Mouse (Mus musculus) splenic B cell, adult 2 months (primary cell): ENCODE results near the gene Ubald1.

Experiments used
- DNase-seq: peaks from one replicate; pipeline ENCODE4 v3.0.0-alpha.2; 2011; ENCODE audit warnings: low read depth, low spot score
- H3K27me3 ChIP-seq: 2 replicates; pipeline ENCODE4 v1.6.1; 2012; ENCODE audit warnings: mild to moderate bottlenecking, low read length, moderate library complexity, mixed read lengths; ENCODE audit not compliant: control insufficient read depth, poor library complexity, insufficient read depth, severe bottlenecking
- H3K36me3 ChIP-seq: 2 replicates; pipeline ENCODE4 v1.6.1; 2012; ENCODE audit warnings: mild to moderate bottlenecking, low read length, moderate library complexity, mixed read lengths; ENCODE audit not compliant: control insufficient read depth, poor library complexity, insufficient read depth, severe bottlenecking

The Ubald1 gene

DNA sequence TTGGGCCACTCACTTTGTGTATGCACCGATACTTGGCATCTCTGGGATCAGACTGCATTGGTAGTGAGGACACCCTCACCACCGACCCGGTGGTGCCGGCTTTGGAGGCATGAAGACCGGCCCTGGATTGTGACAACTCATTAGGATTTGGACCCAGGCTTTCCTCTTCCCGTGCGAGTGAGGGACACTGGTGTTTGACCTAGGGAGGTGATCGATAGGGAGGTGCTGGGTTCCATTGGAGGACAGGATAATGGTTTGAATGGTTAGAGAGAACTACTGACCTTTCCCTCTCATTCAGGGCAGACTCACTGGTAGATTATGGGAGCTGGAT is 6.5 kb upstream of the Ubald1 start:
- no peaks in the 10 kb centered on the region for H3K27me3 ChIP-seq
- no peaks in the 10 kb centered on the region; the same call in 1 of the 2 replicates for H3K36me3 ChIP-seq
- no peak for DNase-seq

DNA sequence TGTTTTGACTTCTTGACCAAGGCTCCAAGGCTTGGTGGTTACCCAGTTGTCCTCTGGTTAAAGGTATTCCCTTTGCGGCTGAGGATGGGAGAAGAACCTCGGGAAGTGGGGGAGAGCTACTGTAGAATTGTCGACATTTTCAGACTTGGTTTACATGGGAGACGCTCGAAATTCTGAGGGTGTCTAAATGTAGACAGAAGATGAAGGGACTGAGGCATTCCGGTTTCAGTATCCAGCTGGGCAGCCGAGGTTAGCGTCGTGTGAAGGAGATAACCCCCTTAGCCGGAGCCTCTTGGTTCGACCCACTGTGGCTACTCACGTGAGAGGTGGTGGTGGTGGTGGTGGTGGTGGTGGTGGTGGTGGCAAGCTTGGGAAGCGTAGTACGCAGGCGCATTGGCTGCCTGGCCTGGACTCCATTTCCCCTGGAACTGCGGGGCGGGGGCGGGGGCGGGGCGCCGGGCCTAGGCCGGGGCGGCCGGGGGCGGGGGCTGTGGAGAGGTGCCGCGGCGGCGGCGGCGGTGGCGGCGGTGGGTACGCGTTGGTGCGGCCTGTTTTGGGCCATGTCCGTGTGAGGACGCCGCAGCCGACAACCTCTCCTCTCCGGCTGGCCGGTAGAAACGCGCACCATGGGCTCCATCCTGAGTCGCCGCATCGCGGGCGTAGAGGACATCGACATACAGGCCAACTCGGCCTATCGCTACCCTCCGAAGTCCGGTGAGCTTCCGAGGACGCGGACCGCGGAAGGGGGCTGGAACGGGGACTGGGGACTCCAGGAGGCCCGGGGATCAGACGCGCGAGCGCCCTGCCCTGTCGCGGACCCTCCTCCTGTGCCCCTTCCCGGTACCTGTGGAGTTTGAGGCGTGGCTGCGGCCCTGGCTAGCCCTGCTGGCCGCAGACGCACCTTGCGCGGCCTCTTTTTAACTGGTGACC is 5.9 kb upstream of the Ubald1 start, which contains the start of gene Mgrn1:
Mgrn1 (plus strand) TSS at position 490 of the 930 bp plus-strand sequence.
- DNase-seq, result peak; percentile 90
- Histone ChIP-seq H3K27me3 (no peaks in the 10 kb centered on the region), H3K36me3 (no peaks in the 10 kb centered on the region)

DNA sequence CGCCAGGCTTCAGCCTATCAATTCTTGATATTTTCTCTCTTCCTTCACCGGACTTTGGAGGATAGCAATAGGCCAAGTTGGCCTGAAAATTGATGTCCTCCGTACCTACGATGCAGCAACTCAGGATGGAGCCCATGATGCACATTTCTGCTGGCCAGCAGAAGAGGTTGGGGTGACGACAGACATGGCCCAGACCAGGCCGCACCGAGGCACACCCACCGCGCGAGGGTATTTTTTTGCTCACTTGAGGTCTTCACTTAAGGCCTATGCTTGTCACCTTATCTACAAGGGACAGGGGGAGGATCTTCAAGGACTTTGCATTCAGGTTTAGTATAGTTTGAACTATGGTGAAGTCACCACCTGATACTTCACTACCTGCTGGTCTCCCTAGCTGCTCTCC is 4.8 kb upstream of the Ubald1 start:
- H3K36me3 ChIP-seq, result no peaks in the 10 kb centered on the region
- no peak for DNase-seq
- no peaks in the 10 kb centered on the region for H3K27me3 ChIP-seq

DNA sequence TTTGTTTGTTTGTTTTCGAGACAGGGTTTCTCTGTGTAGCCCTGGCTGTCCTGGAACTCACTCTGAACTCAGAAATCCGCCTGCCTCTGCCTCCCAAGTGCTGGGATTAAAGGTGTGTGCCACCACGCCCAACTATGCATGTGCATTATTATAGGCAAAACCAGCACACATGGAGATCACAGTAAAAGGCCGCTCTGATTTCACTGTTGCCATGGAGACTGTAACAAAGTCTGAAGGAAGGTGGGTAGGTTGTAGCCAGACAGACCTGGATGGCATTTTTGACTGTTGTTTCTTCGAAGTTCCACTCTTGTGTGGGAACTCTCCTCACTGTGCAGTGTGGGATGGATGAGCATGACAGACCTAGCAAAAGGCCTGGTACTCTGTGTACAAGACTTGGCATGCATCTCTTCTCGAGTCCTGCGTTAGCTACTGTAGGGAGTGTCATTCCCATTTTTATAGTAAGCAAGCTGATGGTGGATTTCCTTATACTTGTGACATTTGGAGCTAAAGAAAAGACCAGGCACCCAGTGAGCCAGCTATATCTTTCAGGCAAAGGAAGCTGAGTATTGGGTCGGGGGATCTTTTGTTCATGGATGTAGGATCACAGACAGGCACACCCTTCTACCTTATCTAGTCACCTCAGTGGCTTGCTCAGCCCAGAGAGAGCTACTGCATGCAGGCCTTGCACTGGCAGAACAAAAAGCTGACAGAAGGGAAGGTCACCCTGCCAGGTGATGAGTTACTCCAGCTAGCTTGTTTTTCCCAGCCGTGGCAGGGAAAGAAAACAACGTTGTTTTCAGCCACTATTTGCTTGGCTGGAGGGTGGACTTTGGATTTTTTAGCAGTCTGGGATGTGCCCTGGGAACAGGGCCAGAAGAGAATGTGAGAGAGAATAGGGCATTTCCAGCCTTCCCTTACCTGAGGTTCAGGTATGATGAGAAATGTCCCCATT is 1.6 kb upstream of the Ubald1 start:
- DNase-seq, result peak; percentile 49
- no peaks in the 10 kb centered on the region for H3K27me3 ChIP-seq
- H3K36me3 ChIP-seq, result no peaks in the 10 kb centered on the region

DNA sequence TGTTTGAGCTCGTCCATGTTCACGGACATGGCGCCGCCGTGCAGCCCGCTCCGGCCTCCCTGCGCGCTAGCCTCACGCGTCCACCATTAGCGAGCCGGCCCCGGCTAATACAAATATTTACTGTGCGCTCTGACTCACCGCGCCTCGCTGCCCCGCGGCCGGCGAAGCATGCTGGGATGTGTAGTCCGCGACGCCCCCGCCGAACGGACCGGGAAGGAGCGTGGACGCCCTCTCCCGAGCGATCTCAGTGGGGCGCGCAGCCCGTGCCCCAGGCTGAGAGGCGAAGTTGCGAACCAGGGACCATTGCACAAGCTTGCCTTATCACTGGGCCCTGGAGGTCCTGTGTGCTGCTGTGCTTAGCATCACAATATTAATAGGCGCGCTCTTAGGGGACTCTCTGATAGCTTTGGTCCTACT is 399 bp downstream of the Ubald1 start:
- DNase-seq, result peak; percentile 84
- H3K36me3 ChIP-seq, result peaks cover 3% of the 10 kb centered on the region; the same call in 1 of the 2 replicates

DNA sequence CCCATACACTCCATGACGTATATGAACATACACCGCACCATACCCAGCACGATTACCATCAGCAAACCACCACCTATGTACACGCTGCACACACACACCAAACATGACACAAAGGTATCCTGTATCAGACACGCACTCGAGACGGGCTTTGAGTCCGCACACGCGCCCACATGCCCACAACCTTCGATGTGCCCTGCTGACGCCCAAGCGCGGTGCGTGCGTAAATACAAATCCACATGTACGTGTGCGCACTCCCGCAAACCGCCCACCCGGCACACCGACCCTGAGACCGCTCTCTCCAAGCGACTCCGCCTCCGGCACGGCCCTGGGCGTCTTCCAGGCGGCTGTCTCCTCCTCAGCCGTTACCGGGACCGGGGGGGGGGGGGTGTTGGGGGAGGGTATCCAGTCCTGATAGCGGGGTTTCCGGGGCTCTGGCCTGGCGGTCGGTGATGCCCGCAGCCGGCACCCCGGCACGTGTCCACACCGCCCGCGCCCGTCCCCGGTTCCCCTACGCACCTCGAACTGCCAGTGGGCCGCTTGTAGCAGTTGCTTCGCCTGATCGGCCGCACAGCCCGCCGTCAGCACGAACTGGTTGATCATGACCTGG is 911 bp downstream of the Ubald1 start:
- Histone ChIP-seq H3K36me3 (peaks cover 3% of the 10 kb centered on the region; the same call in 1 of the 2 replicates), H3K27me3 (no peaks in the 10 kb centered on the region)
- peak; percentile 84 for DNase-seq

More for the DNA sequence above, 399 bp downstream of the Ubald1 start:
- no peaks in the 10 kb centered on the region for H3K27me3 ChIP-seq

DNA sequence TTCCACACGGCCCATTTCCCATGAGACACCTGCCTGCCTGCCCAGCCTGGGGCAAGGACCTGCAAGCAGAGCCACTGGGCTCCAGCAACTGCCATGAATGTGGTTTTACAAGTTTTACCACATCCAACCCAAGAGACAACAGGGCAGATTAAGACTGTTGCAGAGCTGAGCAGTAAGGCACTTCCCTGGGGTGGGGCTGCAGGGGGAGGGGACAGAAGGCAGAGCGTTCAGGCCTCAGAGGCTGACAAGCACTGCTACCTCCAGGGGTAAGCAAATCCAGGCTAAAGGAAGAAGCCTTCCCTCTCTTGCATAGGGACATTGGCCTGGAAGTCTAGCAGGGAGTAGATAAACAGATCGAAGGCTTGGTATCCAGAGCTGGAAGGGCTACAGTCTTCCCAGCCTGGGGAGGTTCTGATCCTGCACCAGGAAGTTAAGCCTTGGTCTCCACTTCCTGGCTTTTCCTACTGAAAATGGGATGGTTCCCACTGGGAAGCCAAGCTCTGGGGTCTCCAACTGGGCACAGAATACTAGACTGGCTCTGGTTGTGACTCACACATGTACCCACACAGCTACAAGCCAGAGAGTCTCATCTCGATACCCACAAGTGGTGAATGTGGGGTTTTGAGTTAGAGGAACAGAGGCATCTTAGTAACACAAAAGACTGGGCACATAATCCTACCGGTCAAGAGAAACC is 1.8 kb downstream of the Ubald1 start:
- Histone ChIP-seq H3K36me3 (peaks cover 4% of the 10 kb centered on the region; the same call in 1 of the 2 replicates), H3K27me3 (no peaks in the 10 kb centered on the region)
- DNase-seq, result peak; percentile 47

DNA sequence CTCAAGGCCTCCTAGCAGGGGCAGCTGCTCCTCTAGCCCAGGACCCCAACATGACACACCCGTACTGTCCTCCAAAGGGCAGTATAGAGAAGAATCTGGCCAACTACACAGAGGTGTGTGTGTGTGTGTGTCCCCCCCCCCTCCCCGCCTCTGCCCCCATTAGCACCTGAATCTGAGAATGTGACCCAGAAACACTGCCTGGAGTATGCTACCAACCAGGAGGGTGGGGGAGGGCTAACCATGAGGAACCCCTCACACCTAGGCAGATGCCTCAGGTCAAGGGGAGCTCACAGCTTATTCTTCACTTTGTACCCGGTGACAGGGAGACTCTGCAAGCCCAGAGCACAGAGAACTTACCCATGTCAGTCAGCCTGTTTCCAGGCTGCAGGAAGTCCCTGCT is 2.4 kb downstream of the Ubald1 start:
- DNase-seq, result no peak
- Histone ChIP-seq H3K27me3 (no peaks in the 10 kb centered on the region), H3K36me3 (peaks cover 5% of the 10 kb centered on the region; the same call in 1 of the 2 replicates)

DNA sequence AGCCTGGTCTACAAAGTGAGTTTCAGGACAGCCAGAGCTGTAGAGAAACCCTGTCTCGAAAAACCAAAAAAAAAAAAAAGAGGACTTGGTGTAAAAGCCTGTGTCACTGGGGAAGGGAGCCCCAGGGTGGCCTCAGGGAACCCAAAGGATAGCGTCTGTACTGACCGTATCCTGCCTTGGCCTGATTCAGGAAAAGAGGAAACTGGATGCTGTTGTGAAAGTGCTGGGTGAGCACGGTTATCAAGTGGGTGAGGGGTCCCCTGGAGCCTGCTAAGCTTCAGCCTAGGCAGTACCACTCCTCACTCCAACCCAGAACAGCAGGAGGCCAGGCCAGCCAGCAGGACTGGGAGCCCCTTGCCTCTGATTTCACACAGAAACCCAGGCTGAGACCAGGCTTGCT is 2.9 kb downstream of the Ubald1 start:
- H3K36me3 ChIP-seq, result peaks cover 5% of the 10 kb centered on the region; the same call in 1 of the 2 replicates
- no peak for DNase-seq
- H3K27me3 ChIP-seq, result no peaks in the 10 kb centered on the region

DNA sequence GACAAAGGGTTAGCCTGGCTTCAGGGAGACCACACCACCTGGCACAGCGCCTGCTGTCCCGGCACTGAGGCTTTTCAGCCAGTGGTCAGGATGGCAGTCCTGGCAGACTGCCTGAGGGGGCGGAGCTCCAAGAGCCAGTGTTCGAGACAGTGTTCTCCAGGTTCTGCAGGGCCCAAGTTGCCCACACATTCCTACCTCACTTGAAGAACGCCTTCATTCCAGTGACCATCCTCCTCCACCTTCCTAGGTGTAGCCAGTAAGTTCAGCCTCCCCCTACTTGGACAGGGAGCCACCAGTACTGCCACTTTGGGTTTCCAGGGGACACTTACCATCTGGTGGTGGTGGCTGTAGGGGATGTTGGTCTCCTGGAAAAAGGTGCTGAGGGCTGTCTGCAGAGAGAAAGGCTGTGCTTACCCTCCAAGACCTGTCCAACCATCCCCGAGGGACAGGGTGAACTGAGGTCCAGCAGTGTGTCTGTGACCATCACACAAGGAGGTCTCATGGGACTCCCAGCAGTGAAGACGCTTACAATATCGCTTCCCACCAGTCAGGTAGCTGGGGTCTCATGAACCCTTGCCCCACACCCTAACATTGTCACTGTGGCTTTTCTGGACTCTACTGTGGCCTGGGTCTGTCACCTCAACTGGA is 4.0 kb downstream of the Ubald1 start:
- Histone ChIP-seq H3K36me3 (peaks cover 5% of the 10 kb centered on the region; the same call in 1 of the 2 replicates), H3K27me3 (no peaks in the 10 kb centered on the region)
- DNase-seq, result no peak

DNA sequence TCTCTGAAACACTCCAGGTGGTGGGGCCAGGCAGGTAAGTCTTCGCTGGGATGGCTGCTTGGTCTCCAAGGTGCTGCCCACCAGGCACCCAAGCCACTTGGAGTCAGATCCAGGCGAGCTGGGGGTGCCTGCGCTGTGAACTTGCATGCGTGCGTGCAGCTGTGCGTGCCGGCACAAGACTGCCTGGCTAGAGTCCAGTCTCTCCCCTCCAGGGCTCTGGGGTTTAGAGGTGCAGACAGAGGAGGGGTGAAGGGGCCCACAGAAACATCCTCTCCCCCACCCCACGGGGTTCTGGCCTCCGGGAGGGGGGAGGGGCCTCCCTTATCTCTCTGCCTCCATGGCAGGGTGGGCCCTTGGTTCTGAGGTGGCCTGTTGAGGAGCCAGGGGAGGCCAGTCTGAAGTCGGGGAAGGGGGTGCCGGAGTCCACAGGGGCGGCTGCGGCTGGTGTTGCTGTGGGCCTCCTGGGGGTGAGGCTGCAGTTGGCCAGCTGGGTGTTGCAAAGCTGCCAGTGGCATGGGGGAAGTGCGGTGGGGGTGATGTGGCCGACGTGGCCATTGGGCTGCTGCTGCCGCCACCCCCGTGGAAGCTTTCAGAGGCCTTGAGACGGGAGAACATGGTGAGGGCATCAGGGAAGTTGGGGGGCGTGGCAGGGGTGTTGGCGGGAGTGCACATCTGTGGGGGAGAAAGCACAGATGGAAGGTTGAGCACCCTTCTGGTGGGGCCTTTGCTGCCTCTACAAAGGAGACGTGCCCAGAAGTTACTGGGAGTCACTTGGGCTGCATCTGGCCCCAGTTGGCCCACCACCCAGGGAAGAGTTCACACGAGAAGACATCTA is 4.7 kb downstream of the Ubald1 start:
- peaks cover 8% of the 10 kb centered on the region for H3K36me3 ChIP-seq
- no peaks in the 10 kb centered on the region for H3K27me3 ChIP-seq
- no peak for DNase-seq

DNA sequence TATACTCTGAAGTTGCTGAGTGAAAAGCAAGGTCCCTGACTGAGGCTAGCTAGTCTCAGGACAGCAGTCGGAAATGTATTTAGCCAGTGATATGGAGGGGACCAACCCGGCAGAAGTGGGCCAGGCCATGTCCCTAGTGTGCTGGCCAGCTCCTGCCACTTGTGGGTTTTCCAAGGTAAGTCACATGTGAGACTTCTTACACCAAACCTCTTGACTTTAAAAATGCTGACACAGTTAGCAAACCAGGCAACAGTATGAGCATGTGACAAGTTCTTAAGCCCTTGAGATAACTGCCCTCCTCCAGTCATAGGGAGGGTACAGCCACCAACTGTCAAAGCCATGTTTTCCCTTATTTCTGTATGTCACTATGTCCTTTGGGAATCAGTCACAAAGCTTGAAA is 8.2 kb downstream of the Ubald1 start:
- H3K27me3 ChIP-seq, result no peaks in the 10 kb centered on the region
- H3K36me3 ChIP-seq, result peaks cover 12% of the 10 kb centered on the region
- no peak for DNase-seq

DNA sequence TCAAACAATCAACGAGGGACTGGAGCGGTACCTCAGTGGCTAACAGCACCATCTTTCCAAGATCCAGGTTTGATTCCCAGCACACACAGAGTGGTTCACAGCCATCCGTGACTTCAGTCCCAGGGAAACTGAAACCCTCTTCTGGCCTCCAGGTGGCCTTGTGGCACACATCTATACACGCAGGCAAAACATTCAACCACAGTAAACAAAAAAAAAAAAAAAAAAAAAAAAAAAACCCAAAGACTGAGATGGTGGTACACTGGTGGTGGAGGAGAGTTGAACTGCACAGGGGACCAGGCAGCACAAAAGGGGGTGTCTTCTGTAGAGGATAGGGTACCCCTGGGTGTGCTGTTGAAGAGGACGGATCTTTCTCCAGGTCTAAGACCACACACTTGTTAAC is 9.6 kb downstream of the Ubald1 start:
- H3K27me3 ChIP-seq, result no peaks in the 10 kb centered on the region
- H3K36me3 ChIP-seq, result peaks cover 8% of the 10 kb centered on the region
- no peak for DNase-seq
